Mouse (Mus musculus): ENCODE measurements around the gene Obscn. TPM values are rescaled to one million over a fixed set of nuclear protein-coding genes. Genes with fewer than 3 reads are reported as not detected.
A peak's percentile ranks its signal among the peaks of the same experiment; 100 is the strongest.

Gene Obscn
- polyA plus RNA-seq, 1 experiment from 2014 or later = 1.2 TPM

- DNase-seq (ENCODE audit: low spot score) = no peak
- WGBS = 65% methylated on average over 5 of the region's 5 CpGs
- H3K9me3 ChIP-seq (ENCODE audit: control insufficient read depth, low read length) = 0 out of 2 replicates have a peak, but pooled peaks cover 2% of the 10 kb centered on the region
- H3K4me3 ChIP-seq (ENCODE audit: low read depth, low read length) = no peak overlapping the region
- no peak overlapping the region for H3K4me2 ChIP-seq
- H3K27me3 ChIP-seq (replicated peaks; ENCODE audit: control insufficient read depth, insufficient read depth, low read length) = no peaks in the 10 kb centered on the region
- no peak overlapping the region for H3K27ac ChIP-seq (ENCODE audit: low read depth, low read length)
- ATAC-seq (replicated peaks; ENCODE audit: low FRiP score) = no peak
- no peaks in the 10 kb centered on the region for H3K4me1 ChIP-seq (replicated peaks; ENCODE audit: control insufficient read depth, insufficient read depth, low read length)
- H3K9ac ChIP-seq (ENCODE audit: low read depth, low read length) = no peak overlapping the region
- no peaks in the 10 kb centered on the region for H3K36me3 ChIP-seq (ENCODE audit: control insufficient read depth, insufficient read depth, low read length)
Measured at GRCm38 (mm10) chr11:59097770-59098169, 38.4 kb downstream of the Obscn start.

- ATAC-seq (replicated peaks; ENCODE audit: low FRiP score) (no peak), DNase-seq (ENCODE audit: low spot score) (no peak)
- no peak overlapping the region for H3K4me2 ChIP-seq
- no peaks in the 10 kb centered on the region for H3K4me1 ChIP-seq (replicated peaks; ENCODE audit: control insufficient read depth, insufficient read depth, low read length)
- H3K9ac ChIP-seq (ENCODE audit: low read depth, low read length) = no peak overlapping the region
- no peak overlapping the region for H3K27ac ChIP-seq (ENCODE audit: low read depth, low read length)
- H3K36me3 ChIP-seq (ENCODE audit: control insufficient read depth, insufficient read depth, low read length) = no peaks in the 10 kb centered on the region
- H3K9me3 ChIP-seq (ENCODE audit: control insufficient read depth, low read length) = 0 out of 2 replicates have a peak, but pooled peaks cover 2% of the 10 kb centered on the region
- H3K4me3 ChIP-seq (ENCODE audit: low read depth, low read length) = no peak overlapping the region
- WGBS = 68% methylated on average over 4 of the region's 4 CpGs
- H3K27me3 ChIP-seq (replicated peaks; ENCODE audit: control insufficient read depth, insufficient read depth, low read length) = no peaks in the 10 kb centered on the region
Measured at GRCm38 (mm10) chr11:59094213-59094612, 42.0 kb downstream of the Obscn start.

GRCm38 (mm10) chr11:59087581-59087980 lies 48.6 kb downstream of the Obscn start:
- Histone ChIP-seq H3K4me3 (ENCODE audit: low read depth, low read length) (no peak overlapping the region), H3K36me3 (ENCODE audit: control insufficient read depth, insufficient read depth, low read length) (no peaks in the 10 kb centered on the region), H3K27me3 (replicated peaks; ENCODE audit: control insufficient read depth, insufficient read depth, low read length) (no peaks in the 10 kb centered on the region), H3K27ac (ENCODE audit: low read depth, low read length) (no peak overlapping the region), H3K9me3 (ENCODE audit: control insufficient read depth, low read length) (no peaks in the 10 kb centered on the region), H3K9ac (ENCODE audit: low read depth, low read length) (no peak overlapping the region), H3K4me2 (no peak overlapping the region), H3K4me1 (replicated peaks; ENCODE audit: control insufficient read depth, insufficient read depth, low read length) (no peaks in the 10 kb centered on the region)
- DNase-seq (ENCODE audit: low spot score) (no peak), ATAC-seq (replicated peaks; ENCODE audit: low FRiP score) (no peak)
- 84% methylated on average over 10 of the region's 10 CpGs for WGBS

GRCm38 (mm10) chr11:59085200-59085599 lies 51.0 kb downstream of the Obscn start:
- ATAC-seq (replicated peaks; ENCODE audit: low FRiP score) (no peak), DNase-seq (ENCODE audit: low spot score) (no peak)
- Histone ChIP-seq H3K27ac (ENCODE audit: low read depth, low read length) (no peak overlapping the region), H3K4me3 (ENCODE audit: low read depth, low read length) (no peak overlapping the region), H3K4me1 (replicated peaks; ENCODE audit: control insufficient read depth, insufficient read depth, low read length) (no peaks in the 10 kb centered on the region), H3K4me2 (no peak overlapping the region), H3K9me3 (ENCODE audit: control insufficient read depth, low read length) (no peaks in the 10 kb centered on the region), H3K27me3 (replicated peaks; ENCODE audit: control insufficient read depth, insufficient read depth, low read length) (no peaks in the 10 kb centered on the region), H3K9ac (ENCODE audit: low read depth, low read length) (no peak overlapping the region), H3K36me3 (ENCODE audit: control insufficient read depth, insufficient read depth, low read length) (no peaks in the 10 kb centered on the region)
- WGBS = 81% methylated on average over 6 of the region's 6 CpGs

GRCm38 (mm10) chr11:59083125-59083524 lies 53.1 kb downstream of the Obscn start:
- Histone ChIP-seq H3K27me3 (replicated peaks; ENCODE audit: control insufficient read depth, insufficient read depth, low read length) (no peaks in the 10 kb centered on the region), H3K9me3 (ENCODE audit: control insufficient read depth, low read length) (no peaks in the 10 kb centered on the region), H3K4me1 (replicated peaks; ENCODE audit: control insufficient read depth, insufficient read depth, low read length) (no peaks in the 10 kb centered on the region), H3K27ac (ENCODE audit: low read depth, low read length) (no peak overlapping the region), H3K4me3 (ENCODE audit: low read depth, low read length) (no peak overlapping the region), H3K36me3 (ENCODE audit: control insufficient read depth, insufficient read depth, low read length) (no peaks in the 10 kb centered on the region), H3K9ac (ENCODE audit: low read depth, low read length) (no peak overlapping the region), H3K4me2 (no peak overlapping the region)
- no peak for DNase-seq (ENCODE audit: low spot score)
- 28% methylated on average over 3 of the region's 3 CpGs for WGBS
- peak; percentile 57; the same call in 1 of the 2 replicates for ATAC-seq (replicated peaks; ENCODE audit: low FRiP score)

GRCm38 (mm10) chr11:59078311-59078710 lies 57.9 kb downstream of the Obscn start:
- H3K4me3 ChIP-seq (ENCODE audit: low read depth, low read length) = no peak overlapping the region
- H3K4me2 ChIP-seq = no peak overlapping the region
- no peak overlapping the region for H3K9ac ChIP-seq (ENCODE audit: low read depth, low read length)
- H3K36me3 ChIP-seq (ENCODE audit: control insufficient read depth, insufficient read depth, low read length) = no peaks in the 10 kb centered on the region
- H3K27ac ChIP-seq (ENCODE audit: low read depth, low read length) = no peak overlapping the region
- no peak for DNase-seq (ENCODE audit: low spot score)
- no peaks in the 10 kb centered on the region for H3K27me3 ChIP-seq (replicated peaks; ENCODE audit: control insufficient read depth, insufficient read depth, low read length)
- no peaks in the 10 kb centered on the region for H3K4me1 ChIP-seq (replicated peaks; ENCODE audit: control insufficient read depth, insufficient read depth, low read length)
- H3K9me3 ChIP-seq (ENCODE audit: control insufficient read depth, low read length) = no peaks in the 10 kb centered on the region
- WGBS = 85% methylated on average over 11 of the region's 11 CpGs
- no peak for ATAC-seq (replicated peaks; ENCODE audit: low FRiP score)

GRCm38 (mm10) chr11:59070321-59070720 lies 65.9 kb downstream of the Obscn start:
- no peaks in the 10 kb centered on the region for H3K9me3 ChIP-seq (ENCODE audit: control insufficient read depth, low read length)
- no peaks in the 10 kb centered on the region for H3K36me3 ChIP-seq (ENCODE audit: control insufficient read depth, insufficient read depth, low read length)
- no peak overlapping the region for H3K4me3 ChIP-seq (ENCODE audit: low read depth, low read length)
- DNase-seq (ENCODE audit: low spot score) = no peak
- H3K4me1 ChIP-seq (replicated peaks; ENCODE audit: control insufficient read depth, insufficient read depth, low read length) = no peaks in the 10 kb centered on the region
- H3K27me3 ChIP-seq (replicated peaks; ENCODE audit: control insufficient read depth, insufficient read depth, low read length) = no peaks in the 10 kb centered on the region
- ATAC-seq (replicated peaks; ENCODE audit: low FRiP score) = no peak
- H3K4me2 ChIP-seq = no peak overlapping the region
- H3K9ac ChIP-seq (ENCODE audit: low read depth, low read length) = no peak overlapping the region
- no peak overlapping the region for H3K27ac ChIP-seq (ENCODE audit: low read depth, low read length)
- WGBS = 78% methylated on average over 2 of the region's 2 CpGs

- H3K9me3 ChIP-seq (ENCODE audit: control insufficient read depth, low read length) = no peaks in the 10 kb centered on the region
- H3K4me2 ChIP-seq = no peak overlapping the region
- ATAC-seq (replicated peaks; ENCODE audit: low FRiP score) = no peak
- 83% methylated on average over 8 of the region's 8 CpGs for WGBS
- DNase-seq (ENCODE audit: low spot score) = no peak
- no peaks in the 10 kb centered on the region for H3K4me1 ChIP-seq (replicated peaks; ENCODE audit: control insufficient read depth, insufficient read depth, low read length)
- no peak overlapping the region for H3K9ac ChIP-seq (ENCODE audit: low read depth, low read length)
- no peaks in the 10 kb centered on the region for H3K27me3 ChIP-seq (replicated peaks; ENCODE audit: control insufficient read depth, insufficient read depth, low read length)
- H3K4me3 ChIP-seq (ENCODE audit: low read depth, low read length) = no peak overlapping the region
- H3K36me3 ChIP-seq (ENCODE audit: control insufficient read depth, insufficient read depth, low read length) = no peaks in the 10 kb centered on the region
- no peak overlapping the region for H3K27ac ChIP-seq (ENCODE audit: low read depth, low read length)
Measured at GRCm38 (mm10) chr11:59068922-59069321, 67.3 kb downstream of the Obscn start.

GRCm38 (mm10) chr11:59068433-59068832 lies 67.8 kb downstream of the Obscn start:
- no peaks in the 10 kb centered on the region for H3K9me3 ChIP-seq (ENCODE audit: control insufficient read depth, low read length)
- H3K27ac ChIP-seq (ENCODE audit: low read depth, low read length) = no peak overlapping the region
- H3K9ac ChIP-seq (ENCODE audit: low read depth, low read length) = no peak overlapping the region
- no peaks in the 10 kb centered on the region for H3K36me3 ChIP-seq (ENCODE audit: control insufficient read depth, insufficient read depth, low read length)
- H3K4me3 ChIP-seq (ENCODE audit: low read depth, low read length) = no peak overlapping the region
- no peaks in the 10 kb centered on the region for H3K4me1 ChIP-seq (replicated peaks; ENCODE audit: control insufficient read depth, insufficient read depth, low read length)
- no peak overlapping the region for H3K4me2 ChIP-seq
- no peak for ATAC-seq (replicated peaks; ENCODE audit: low FRiP score)
- DNase-seq (ENCODE audit: low spot score) = no peak
- no peaks in the 10 kb centered on the region for H3K27me3 ChIP-seq (replicated peaks; ENCODE audit: control insufficient read depth, insufficient read depth, low read length)
- 81% methylated on average over 1 of the region's 1 CpGs for WGBS
